Mouse (Mus musculus) hindbrain, embryonic 11.5 days (tissue): ENCODE measurements around the gene Ccdc152. TPM values are rescaled to one million over a fixed set of nuclear protein-coding genes. Genes with fewer than 3 reads are reported as not detected.
"Not testable (repeated sequence)": the region's sequence is repeated elsewhere in the genome, so short reads cannot be mapped to it uniquely, and the experiment has no call there.

Experiments used
- ATAC-seq: fragments of 200-750 bp; cut with Nextera tagmentation; 2 replicates; pipeline ENCODE4 v1.8.0; 2017; ENCODE audit warnings: mild to moderate bottlenecking, moderate TSS enrichment, moderate library complexity; ENCODE audit not compliant: low FRiP score
- DNase-seq: peaks from one replicate; pipeline ENCODE4 v3.0.0-alpha.2; 2015; ENCODE audit warnings: low spot score
- H3K27ac ChIP-seq: fragments of 300-500 bp; sonication (generic); 2 replicates; pipeline ENCODE4 v1.5.1; 2014; ENCODE audit warnings: mild to moderate bottlenecking, low read depth, low read length
- H3K27me3 ChIP-seq: fragments of 300-500 bp; sonication (generic); 2 replicates; pipeline ENCODE4 v1.6.1; 2014; ENCODE audit warnings: mild to moderate bottlenecking, low read length, moderate library complexity, mixed read lengths; ENCODE audit not compliant: control insufficient read depth, insufficient read depth
- H3K36me3 ChIP-seq: fragments of 300-500 bp; sonication (generic); 2 replicates; pipeline ENCODE4 v1.6.1; 2014; ENCODE audit warnings: mild to moderate bottlenecking, low read length, moderate library complexity, mixed read lengths; ENCODE audit not compliant: control insufficient read depth, insufficient read depth
- H3K4me1 ChIP-seq: fragments of 300-500 bp; sonication (generic); replicated peaks from 2 replicates; pipeline ENCODE4 v1.6.1; 2014; ENCODE audit warnings: low read length, mixed read lengths; ENCODE audit not compliant: control insufficient read depth, insufficient read depth
- H3K4me2 ChIP-seq: fragments of 300-500 bp; sonication (generic); replicated peaks from 2 replicates; pipeline ENCODE4 v1.6.1; 2014; ENCODE audit warnings: mild to moderate bottlenecking, low read depth, low read length
- H3K4me3 ChIP-seq: fragments of 300-500 bp; sonication (generic); 2 replicates; pipeline ENCODE4 v1.5.1; 2014; ENCODE audit warnings: low read depth, low read length
- H3K9ac ChIP-seq: fragments of 300-500 bp; sonication (generic); 2 replicates; pipeline ENCODE4 v1.6.1; 2014; ENCODE audit warnings: low read depth, low read length
- H3K9me3 ChIP-seq: fragments of 300-500 bp; sonication (generic); 2 replicates; pipeline ENCODE4 v1.6.1; 2016; ENCODE audit warnings: low read length; ENCODE audit not compliant: control insufficient read depth
- WGBS: fragments of 180-500 bp; shearing (Covaris S2); extraction: QIAGEN DNeasy Blood & Tissue Kit; methylation state at CpG from one replicate; pipeline ENCODE4 v1.1.7; 2014; 5-methylcytosine and 5-hydroxymethylcytosine counted together
- polyA plus RNA-seq: library from polyadenylated mRNA; unstranded; fragments of >200 nt; fragmentation: Nextera tagmentation; extraction: Ambion mirVana; gene quantifications from 2 replicates; pipeline ENCODE4 v1.2.1, GENCODE M21; 2014

The Ccdc152 gene
- polyA plus RNA-seq, 1 experiment from 2014 or later, result not detected

DNA sequence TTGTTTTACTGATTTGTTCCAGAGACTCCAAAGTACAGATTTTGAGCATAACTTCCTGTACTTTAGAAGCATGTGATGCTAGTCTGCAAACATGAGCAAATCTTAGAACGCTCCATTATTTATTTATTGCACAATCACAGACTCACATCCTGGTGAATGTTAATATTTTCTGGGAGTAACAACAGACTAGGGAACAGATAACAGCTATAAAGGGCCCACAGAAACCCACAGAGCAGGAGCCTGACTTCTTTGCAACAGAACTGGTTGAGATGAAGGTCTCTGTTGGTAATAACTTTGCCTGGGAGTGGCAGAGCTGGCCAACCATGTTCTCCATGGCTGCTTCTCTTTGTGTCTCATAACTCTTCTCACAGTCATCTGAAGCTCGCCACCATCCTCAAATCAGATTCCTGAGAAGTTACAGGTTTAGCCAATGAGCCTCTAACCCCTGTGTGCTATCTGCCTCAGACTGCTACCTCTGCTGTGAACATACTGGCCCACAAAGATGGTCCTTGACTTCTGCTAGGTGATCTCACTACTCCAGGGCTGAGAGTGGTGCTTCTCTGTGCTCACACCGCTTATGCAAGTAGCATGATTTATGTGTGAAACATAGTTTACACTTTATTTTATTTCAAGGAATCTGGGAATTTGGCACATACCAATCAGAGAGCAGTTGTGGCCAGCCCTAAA is 52.2 kb downstream of the Ccdc152 start:
- H3K4me1 ChIP-seq, result no peaks in the 10 kb centered on the region
- no peak overlapping the region for H3K27ac ChIP-seq
- H3K9me3 ChIP-seq, result no peaks in the 10 kb centered on the region
- no peaks in the 10 kb centered on the region for H3K27me3 ChIP-seq
- H3K36me3 ChIP-seq, result no peaks in the 10 kb centered on the region
- no peak for DNase-seq
- no peak overlapping the region for H3K4me2 ChIP-seq
- ATAC-seq, result no peak
- H3K4me3 ChIP-seq, result no peak overlapping the region
- WGBS, result 88% methylated on average over 3 of the region's 3 CpGs
- no peak overlapping the region for H3K9ac ChIP-seq

DNA sequence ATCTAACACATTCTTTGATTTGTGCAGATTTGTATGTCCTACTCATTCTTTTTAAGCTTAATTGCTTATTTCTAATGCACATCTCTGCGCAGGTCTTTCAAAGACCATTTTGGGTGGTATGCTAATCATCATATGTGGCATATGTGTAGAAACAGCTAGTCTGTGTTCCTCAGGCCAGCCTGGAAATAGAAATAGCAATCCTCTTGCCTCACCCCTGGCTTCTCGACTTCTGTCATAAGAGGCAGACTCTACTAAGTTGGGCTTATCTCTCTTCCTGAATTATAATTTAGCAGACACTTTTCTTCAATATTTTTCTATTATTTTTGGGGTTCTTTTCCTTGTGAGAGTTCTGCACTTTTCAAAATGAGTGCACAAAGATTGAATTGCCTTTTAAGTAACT is 52.7 kb downstream of the Ccdc152 start:
- DNase-seq (no peak), ATAC-seq (no peak)
- Histone ChIP-seq H3K4me2 (no peak overlapping the region), H3K4me3 (no peak overlapping the region), H3K27ac (no peak overlapping the region), H3K36me3 (no peaks in the 10 kb centered on the region), H3K9ac (no peak overlapping the region), H3K27me3 (no peaks in the 10 kb centered on the region), H3K9me3 (no peaks in the 10 kb centered on the region), H3K4me1 (no peaks in the 10 kb centered on the region)
- WGBS, result 90% methylated on average over 2 of the region's 2 CpGs

DNA sequence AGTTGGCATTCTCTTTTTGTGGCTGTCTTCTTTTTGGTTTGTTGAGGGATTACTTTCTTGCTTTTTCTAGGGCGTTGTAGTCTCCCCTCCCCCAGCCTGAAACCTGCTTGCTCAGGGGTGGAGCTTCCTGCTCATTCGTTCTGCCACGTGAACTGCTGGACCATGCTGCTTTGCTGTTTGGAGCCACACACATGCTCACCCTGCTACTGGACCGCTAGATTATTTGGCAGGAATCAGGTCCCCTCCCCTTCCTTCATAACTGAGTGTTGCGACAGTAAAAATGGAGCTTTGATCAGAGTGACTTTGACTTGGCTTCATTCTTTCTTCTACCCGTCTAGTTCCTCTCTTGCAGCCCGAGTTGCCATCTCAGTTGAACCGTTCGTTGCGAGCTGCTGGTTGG is 58.3 kb downstream of the Ccdc152 start:
- H3K9ac ChIP-seq, ATAC-seq, H3K27ac ChIP-seq, DNase-seq, H3K4me3 ChIP-seq, H3K4me2 ChIP-seq, H3K36me3 ChIP-seq, H3K4me1 ChIP-seq, H3K27me3 ChIP-seq, H3K9me3 ChIP-seq: not testable (repeated sequence)
- 88% methylated on average over 10 of the region's 10 CpGs for WGBS

DNA sequence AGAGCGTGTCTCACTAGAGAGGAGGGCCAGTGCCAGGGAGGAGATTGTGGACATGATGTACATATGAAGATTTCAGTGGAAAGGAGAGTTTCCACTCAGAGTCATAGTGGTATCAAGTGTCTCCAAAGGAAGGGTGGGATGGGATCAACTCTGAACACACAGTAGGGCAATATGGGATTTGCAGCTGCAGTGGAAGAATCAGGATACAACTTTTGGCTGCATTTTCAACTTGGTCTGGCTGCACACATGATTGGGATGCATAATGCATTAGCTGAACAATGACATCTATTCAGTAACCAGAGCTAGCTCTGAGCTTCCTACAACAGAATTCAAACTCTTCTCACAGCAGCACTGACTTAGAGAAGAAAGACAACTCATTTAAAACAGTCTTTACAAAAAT is 65.4 kb downstream of the Ccdc152 start:
- Histone ChIP-seq H3K4me2 (no peak overlapping the region), H3K27me3 (no peaks in the 10 kb centered on the region), H3K9me3 (no peaks in the 10 kb centered on the region), H3K36me3 (no peaks in the 10 kb centered on the region), H3K27ac (no peak overlapping the region), H3K4me3 (no peak overlapping the region), H3K4me1 (no peaks in the 10 kb centered on the region), H3K9ac (no peak overlapping the region)
- 64% methylated on average over 1 of the region's 1 CpGs for WGBS
- ATAC-seq, result 0 out of 2 replicates have a peak, but pooled peaks have one; percentile 33
- DNase-seq, result no peak

DNA sequence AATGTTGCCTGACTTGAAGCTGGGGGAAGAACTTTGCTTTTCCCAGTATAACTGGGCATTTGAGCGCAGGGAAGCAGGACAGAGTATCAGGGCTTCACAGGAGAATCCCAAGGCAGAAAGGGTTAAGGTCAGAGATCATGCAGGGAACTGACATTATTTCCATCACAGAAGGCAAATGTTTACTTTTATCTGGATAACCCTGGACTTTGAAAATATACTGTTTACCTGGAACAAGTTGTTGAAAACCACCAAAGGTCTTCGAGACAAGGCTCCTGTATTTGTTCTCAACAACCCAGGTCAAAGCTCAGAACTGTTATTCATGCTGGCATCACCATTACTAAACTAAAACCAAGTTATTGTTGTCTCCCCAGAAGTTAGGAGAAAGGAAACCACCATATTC is 67.0 kb downstream of the Ccdc152 start:
- no peak overlapping the region for H3K27ac ChIP-seq
- DNase-seq (no peak), ATAC-seq (no peak)
- no peak overlapping the region for H3K9ac ChIP-seq
- 80% methylated on average over 2 of the region's 2 CpGs for WGBS
- no peaks in the 10 kb centered on the region for H3K4me1 ChIP-seq
- no peak overlapping the region for H3K4me3 ChIP-seq
- no peak overlapping the region for H3K4me2 ChIP-seq
- no peaks in the 10 kb centered on the region for H3K36me3 ChIP-seq
- no peaks in the 10 kb centered on the region for H3K9me3 ChIP-seq
- no peaks in the 10 kb centered on the region for H3K27me3 ChIP-seq

DNA sequence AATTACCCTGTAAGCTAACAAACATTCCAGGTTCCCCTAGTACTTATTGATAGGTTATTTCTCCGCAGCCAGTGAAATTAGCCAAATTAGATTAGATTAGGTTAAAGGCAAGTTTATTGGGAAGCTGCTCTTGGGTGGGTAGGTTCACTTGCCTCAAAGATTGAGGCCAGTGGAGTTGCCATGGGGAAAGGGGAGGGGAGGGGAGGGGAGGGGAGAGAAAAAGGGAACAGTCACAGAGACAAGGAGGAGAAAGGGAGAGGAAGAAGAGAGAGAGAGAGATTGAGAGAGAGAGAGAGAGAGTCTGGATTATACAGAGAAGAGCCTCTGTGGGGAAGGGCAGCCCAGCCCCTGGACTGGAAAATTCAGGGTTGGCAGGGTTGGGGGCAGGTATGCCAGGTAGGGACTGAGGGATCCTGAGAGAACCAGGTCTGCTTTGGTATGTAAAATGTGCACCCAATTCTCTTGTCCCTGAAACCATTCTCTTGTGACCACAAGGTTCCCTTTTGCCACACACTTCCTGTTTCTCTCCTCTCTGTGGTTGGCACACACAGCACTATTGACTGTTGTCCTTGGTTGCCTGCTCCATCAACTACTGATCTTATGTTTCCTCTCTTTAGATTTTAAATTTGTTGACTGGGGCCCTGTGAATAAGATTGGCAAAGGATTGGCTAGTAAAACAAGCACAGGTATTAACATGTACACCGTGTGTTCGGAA is 69.3 kb downstream of the Ccdc152 start:
- 90% methylated on average over 3 of the region's 3 CpGs for WGBS
- no peak overlapping the region for H3K4me3 ChIP-seq
- DNase-seq, result no peak
- no peaks in the 10 kb centered on the region for H3K27me3 ChIP-seq
- no peak overlapping the region for H3K4me2 ChIP-seq
- no peaks in the 10 kb centered on the region for H3K4me1 ChIP-seq
- no peak overlapping the region for H3K9ac ChIP-seq
- H3K27ac ChIP-seq, result no peak overlapping the region
- H3K9me3 ChIP-seq, result no peaks in the 10 kb centered on the region
- ATAC-seq, result no peak
- no peaks in the 10 kb centered on the region for H3K36me3 ChIP-seq

DNA sequence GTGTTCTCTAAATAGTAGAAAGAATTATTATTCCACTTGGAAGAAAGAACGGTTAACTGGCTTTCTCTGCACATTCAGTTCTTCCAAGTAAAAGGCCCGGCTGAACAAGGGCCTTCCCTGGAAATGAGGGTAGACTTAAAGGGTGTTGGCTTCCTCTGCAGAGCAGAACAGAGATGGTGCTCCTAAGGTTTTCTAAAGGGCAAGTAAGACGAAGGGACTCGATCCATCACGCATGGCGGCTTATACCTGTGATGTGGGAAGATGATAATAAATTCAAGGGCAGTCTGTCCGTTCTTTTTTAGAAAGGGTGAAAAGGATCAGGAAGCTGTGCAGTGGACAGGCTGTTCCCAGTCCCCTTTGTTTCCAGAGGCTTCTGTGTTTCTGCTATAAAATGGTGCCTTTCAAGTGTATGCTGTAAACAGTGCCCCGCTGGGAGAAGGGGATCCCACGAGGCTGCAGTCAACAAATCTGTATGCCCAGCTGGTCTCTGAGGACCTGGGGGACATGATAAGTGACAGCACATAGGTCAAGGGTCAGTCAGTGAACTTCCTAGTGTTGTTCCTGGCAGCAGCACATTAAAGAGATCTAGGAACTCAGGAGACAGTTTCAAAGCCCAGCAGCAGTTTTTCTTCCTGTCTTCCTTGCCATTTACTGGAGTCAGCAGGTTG is 71.0 kb downstream of the Ccdc152 start:
- H3K4me2 ChIP-seq, result no peak overlapping the region
- no peak overlapping the region for H3K9ac ChIP-seq
- no peaks in the 10 kb centered on the region for H3K9me3 ChIP-seq
- ATAC-seq (peak; percentile 65), DNase-seq (peak; percentile 39)
- no peaks in the 10 kb centered on the region for H3K4me1 ChIP-seq
- H3K27me3 ChIP-seq, result no peaks in the 10 kb centered on the region
- H3K36me3 ChIP-seq, result no peaks in the 10 kb centered on the region
- 19% methylated on average over 9 of the region's 9 CpGs for WGBS
- H3K4me3 ChIP-seq, result no peak overlapping the region
- no peak overlapping the region for H3K27ac ChIP-seq

DNA sequence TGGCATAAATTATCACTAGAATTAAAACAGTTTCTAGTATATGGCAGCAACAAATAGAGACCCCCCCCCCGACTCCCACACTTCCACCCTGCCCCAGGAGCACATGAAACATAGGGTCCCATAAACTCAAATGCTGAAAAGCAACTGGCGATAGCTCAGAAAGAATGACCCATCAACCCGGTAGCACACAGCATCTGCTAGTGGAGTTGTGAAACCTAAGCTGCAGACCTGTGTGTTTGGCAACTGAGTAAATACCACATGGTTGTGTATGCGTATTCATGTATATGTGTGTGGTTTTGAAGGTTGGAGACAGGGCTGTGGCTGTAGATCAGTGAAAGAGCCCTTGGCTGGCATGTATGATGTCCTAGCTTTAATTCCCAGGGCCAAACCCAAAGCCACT is 72.3 kb downstream of the Ccdc152 start:
- Histone ChIP-seq H3K9ac (no peak overlapping the region), H3K4me2 (no peak overlapping the region), H3K4me1 (no peaks in the 10 kb centered on the region), H3K36me3 (no peaks in the 10 kb centered on the region), H3K27ac (no peak overlapping the region), H3K27me3 (no peaks in the 10 kb centered on the region), H3K4me3 (no peak overlapping the region), H3K9me3 (no peaks in the 10 kb centered on the region)
- no peak for ATAC-seq
- DNase-seq, result no peak
- 89% methylated on average over 4 of the region's 4 CpGs for WGBS
